Mouse (Mus musculus): ENCODE measurements around the gene Il1rl2. TPM values are rescaled to one million over a fixed set of nuclear protein-coding genes. Genes with fewer than 3 reads are reported as not detected.

Gene Il1rl2
- total and polyA plus RNA-seq, 2 experiments from 2014 or later: 2.3 to 9.4 TPM

DNA sequence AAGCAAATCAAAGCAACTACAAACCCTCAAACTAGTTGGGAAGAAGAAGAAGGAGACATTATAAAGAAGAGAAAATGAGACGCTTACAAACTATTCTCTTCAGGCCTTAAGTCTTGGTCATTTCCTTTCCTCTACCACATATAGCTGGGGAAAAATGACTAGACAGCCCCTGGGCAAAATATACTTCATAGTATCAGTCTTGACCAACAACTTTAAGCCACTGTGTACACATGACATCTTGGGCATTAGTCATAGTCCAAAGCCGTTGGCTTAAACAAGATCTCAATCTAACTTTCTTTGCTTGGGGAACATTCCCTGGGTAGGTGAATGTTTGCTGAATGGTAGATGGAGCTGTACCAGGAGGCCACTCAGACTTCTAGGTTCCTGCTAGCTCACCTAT lies 92.6 kb downstream of the Il1rl2 start:
- Histone ChIP-seq H3K27me3 (ENCODE audit: control insufficient read depth, insufficient read depth, low read length) (no peaks in the 10 kb centered on the region), H3K9me3 (replicated peaks; ENCODE audit: control insufficient read depth, low read length) (no peaks in the 10 kb centered on the region), H3K4me3 (ENCODE audit: low read depth, low read length) (no peak overlapping the region), H3K9ac (replicated peaks; ENCODE audit: low read depth, low read length) (no peak overlapping the region), H3K27ac (ENCODE audit: low read depth) (no peak overlapping the region), H3K36me3 (replicated peaks; ENCODE audit: control insufficient read depth, insufficient read depth, low read length) (no peaks in the 10 kb centered on the region), H3K4me2 (ENCODE audit: low read depth, low read length) (no peak overlapping the region), H3K4me1 (ENCODE audit: control insufficient read depth, insufficient read depth) (no peaks in the 10 kb centered on the region)
- no peak for ATAC-seq (ENCODE audit: insufficient read depth, low read depth)
- TF ChIP-seq EP300 (IDR thresholded peaks at IDR 0.05; ENCODE audit: low read depth): no peak
- no peak for TF ChIP-seq CTCF (IDR thresholded peaks at IDR 0.05; ENCODE audit: low read depth)
- 85% methylated on average over 2 of the region's 2 CpGs for WGBS
- no peak for DNase-seq (ENCODE audit: low spot score)

Other genes with a start within 250 kb of the Il1rl2 start
- 4.7 and 5.2 TPM in 2 replicates for gene Il1r1, start 99.5 kb upstream of the Il1rl2 start, total RNA-seq (2014; rRNA removed; ENCODE audit: low replicate concordance)
- 5.1 and 5.6 TPM in 2 replicates for gene Il1r1, start 99.5 kb upstream of the Il1rl2 start, polyA plus RNA-seq (2015; fragmentation: Nextera tagmentation; extraction: Ambion mirVana)
- gene Il1rl1, start 105.0 kb downstream of the Il1rl2 start, total RNA-seq (2014; rRNA removed; ENCODE audit: low replicate concordance): 0.15 and 1.6 TPM in 2 replicates
- 0.29 TPM in 2 replicates for gene Il1rl1, start 105.0 kb downstream of the Il1rl2 start, polyA plus RNA-seq (2015; fragmentation: Nextera tagmentation; extraction: Ambion mirVana)
- gene Il18r1, start 140.9 kb downstream of the Il1rl2 start, total RNA-seq (2014; rRNA removed; ENCODE audit: low replicate concordance): 0.39 and 0.46 TPM in 2 replicates
- gene Il18r1, start 140.9 kb downstream of the Il1rl2 start, polyA plus RNA-seq (2015; fragmentation: Nextera tagmentation; extraction: Ambion mirVana): 0.62 and 0.97 TPM in 2 replicates
- gene Il18rap, start 190.8 kb downstream of the Il1rl2 start, total RNA-seq (2014; rRNA removed; ENCODE audit: low replicate concordance): 0.27 TPM in 1 of 2 replicates, not detected in the other
- gene Il18rap, start 190.8 kb downstream of the Il1rl2 start, polyA plus RNA-seq (2015; fragmentation: Nextera tagmentation; extraction: Ambion mirVana): 0.07 and 0.10 TPM in 2 replicates

Data from heart, postnatal 0 days (tissue).